Mouse (Mus musculus): Measurements from ENCODE around the gene Doc2a.
A peak's percentile ranks its signal among the peaks of the same experiment; 100 is the strongest.

Gene Doc2a

GRCm38 (mm10) chr7:126823202-126823711, 24.0 kb upstream of the Doc2a start:
- DNase-seq (ENCODE audit: low read depth) = no peak

GRCm38 (mm10) chr7:126823940-126824339, 23.3 kb upstream of the Doc2a start:
- DNase-seq (ENCODE audit: low read depth) = no peak

- DNase-seq (ENCODE audit: low read depth) = no peak
Measured at GRCm38 (mm10) chr7:126825403-126825802, 21.8 kb upstream of the Doc2a start.

GRCm38 (mm10) chr7:126825952-126826351, 21.3 kb upstream of the Doc2a start:
- DNase-seq (ENCODE audit: low read depth) = no peak

GRCm38 (mm10) chr7:126831539-126831938, 15.7 kb upstream of the Doc2a start, which contains the start of gene 4930451I11Rik:
4930451I11Rik (minus strand) TSS chr7:126831639.
- no peak for DNase-seq (ENCODE audit: low read depth)

- peak; percentile 70 for DNase-seq (ENCODE audit: low read depth)
Measured at GRCm38 (mm10) chr7:126832036-126832598, 15.1 kb upstream of the Doc2a start.

- no peak for DNase-seq (ENCODE audit: low read depth)
Measured at GRCm38 (mm10) chr7:126833294-126833693, 13.9 kb upstream of the Doc2a start.

GRCm38 (mm10) chr7:126843276-126843675, 3.9 kb upstream of the Doc2a start:
- DNase-seq (ENCODE audit: low read depth) = no peak

- DNase-seq (ENCODE audit: low read depth) = no peak
Measured at GRCm38 (mm10) chr7:126845516-126845915, 1.7 kb upstream of the Doc2a start.

GRCm38 (mm10) chr7:126847421-126848398, 494 bp downstream of the Doc2a start:
- no peak for DNase-seq (ENCODE audit: low read depth)

- no peak for DNase-seq (ENCODE audit: low read depth)
Measured at GRCm38 (mm10) chr7:126848794-126849193, 1.6 kb downstream of the Doc2a start.

GRCm38 (mm10) chr7:126850161-126850560, 2.9 kb downstream of the Doc2a start:
- no peak for DNase-seq (ENCODE audit: low read depth)

- DNase-seq (ENCODE audit: low read depth) = no peak
Measured at GRCm38 (mm10) chr7:126851192-126851591, 4.0 kb downstream of the Doc2a start.

GRCm38 (mm10) chr7:126853454-126853853, 6.2 kb downstream of the Doc2a start:
- no peak for DNase-seq (ENCODE audit: low read depth)

GRCm38 (mm10) chr7:126855641-126856040, 8.4 kb downstream of the Doc2a start:
- DNase-seq (ENCODE audit: low read depth) = no peak

GRCm38 (mm10) chr7:126856741-126857420, 9.7 kb downstream of the Doc2a start:
- DNase-seq (ENCODE audit: low read depth) = no peak

GRCm38 (mm10) chr7:126860987-126861386, 13.8 kb downstream of the Doc2a start:
- DNase-seq (ENCODE audit: low read depth) = no peak

GRCm38 (mm10) chr7:126861429-126862130, 14.4 kb downstream of the Doc2a start, which contains the start of gene Hirip3:
Hirip3 (plus strand) TSS chr7:126861972.
- peak; percentile 89 for DNase-seq (ENCODE audit: low read depth)

- peak; percentile 96 for DNase-seq (ENCODE audit: low read depth)
Measured at GRCm38 (mm10) chr7:126862147-126862784, 15.1 kb downstream of the Doc2a start, which contains the start of gene Ino80e. Ino80e (minus strand) TSS chr7:126862377.

- DNase-seq (ENCODE audit: low read depth) = no peak
Measured at GRCm38 (mm10) chr7:126863791-126864190, 16.6 kb downstream of the Doc2a start.

- DNase-seq (ENCODE audit: low read depth) = no peak
Measured at GRCm38 (mm10) chr7:126867534-126867933, 20.3 kb downstream of the Doc2a start.

Measured in c-Kit-positive CD71-negative TER-119-negative erythroid progenitor cells, embryonic 14.5 days (primary cell).